Mouse (Mus musculus) olfactory bulb, adult 2 months (tissue): ENCODE measurements around the gene Wee2.

Source experiments
- CTCF ChIP-seq: fragments of 200-500 bp; IDR thresholded peaks from 2 replicates; pipeline ENCODE4 v1.5.1; 2012; ENCODE audit warnings: low read depth, mild to moderate bottlenecking, low read length, moderate library complexity; ENCODE audit not compliant: insufficient read depth
- POLR2A ChIP-seq: fragments of 200-500 bp; IDR thresholded peaks from 2 replicates; pipeline ENCODE4 v1.6.1; 2012; ENCODE audit warnings: mild to moderate bottlenecking, low read depth, low read length, moderate library complexity; ENCODE audit not compliant: insufficient read depth

- TF ChIP-seq POLR2A, result no peak
- no peak for TF ChIP-seq CTCF
Observed at GRCm38 (mm10) chr6:40441755-40442154, 2.9 kb downstream of the Wee2 start.
